In genomic region chr7:27402675-27403074, GRCm38 (mm10) we compare ENCODE assay signal across 9 mouse cellular contexts. TPM values are rescaled to one million over a fixed set of nuclear protein-coding genes. Genes with fewer than 3 reads are reported as not detected.
DNase-seq lines count a peak whose midpoint lies in the region; ATAC-seq lines count a peak whose summit lies in the region.
"Had no signal": no experiment of that assay in that cellular context is flagged by ENCODE, and none has a peak within 500 bp of the region (broad histone marks: within the 10 kb centered on the region; RNA-seq: fewer than 3 reads in every experiment).

No protein-coding gene starts in this region.

- peak; percentile 13 for DNase-seq in ovary, postnatal 10 days (ENCODE audit: low spot score)
- no peak for DNase-seq in ovary, adult 18-20 months (ENCODE audit: low spot score)
- peak; percentile 51 for DNase-seq in c-Kit-positive CD71-positive TER-119-negative erythroid progenitor cells, embryonic 14.5 days (ENCODE audit: low read depth)
- DNase-seq in forelimb bud, embryonic 11.5 days (ENCODE audit: low read depth, low spot score) = peak; percentile 72
- peak; percentile 61 to 82 for DNase-seq in layer of hippocampus, adult 18-20 months (ENCODE audit: low spot score in 2 of 2)
- DNase-seq in lung, postnatal 14 days = peak; percentile 66
- peak; percentile 68 to 76 for DNase-seq in right cerebral cortex, postnatal 36 days (ENCODE audit: low spot score in 2 of 2)

- no peak for ATAC-seq in inflammation-experienced regulatory T-cells, adult 6 months

RNA-seq across cellular contexts. Expression of gene Sptbn4, which starts 44.8 kb away (rescaled TPM):
- total RNA-seq in layer of hippocampus, adult 18-20 months (2021) = 100 to 1,000 TPM; 130 to 133 TPM
- polyA plus RNA-seq in inflammation-experienced regulatory T-cells, adult 6 months (2017; shearing (Covaris generic)) = under 1 TPM; 0.12 to 0.23 (median 0.13) TPM

RNA-seq across cellular contexts. Expression of gene Blvrb, which starts 45.1 kb away (rescaled TPM):
- 10 to 100 TPM; 18.5 to 20.1 TPM for total RNA-seq in layer of hippocampus, adult 18-20 months (2021)
- 10 to 100 TPM in 2 of 3 experiments, 1 to 10 TPM in 1; 6.0 to 21.7 (median 17.0) TPM for polyA plus RNA-seq in inflammation-experienced regulatory T-cells, adult 6 months (2017; shearing (Covaris generic))

RNA-seq across cellular contexts. Expression of gene Gm20479, which starts 45.5 kb away (rescaled TPM):
- total RNA-seq in layer of hippocampus, adult 18-20 months (2021) = not detected
- polyA plus RNA-seq in inflammation-experienced regulatory T-cells, adult 6 months (2017; shearing (Covaris generic)) = 1 to 10 TPM in 1 of 3 experiments, not detected in 2; 4.0 TPM
- polyA plus RNA-seq: gonadal fat pad, adult 2 months had no signal

RNA-seq across cellular contexts. Expression of gene Shkbp1, which starts 46.9 kb away (rescaled TPM):
- total RNA-seq in layer of hippocampus, adult 18-20 months (2021) = 10 to 100 TPM; 25.8 to 28.2 TPM
- polyA plus RNA-seq in inflammation-experienced regulatory T-cells, adult 6 months (2017; shearing (Covaris generic)) = 10 to 100 TPM; 46.9 to 59.2 (median 50.1) TPM
